Mouse (Mus musculus) bone marrow macrophage, adult 2 months (primary cell): ENCODE data around the gene Hist1h3g.

Source experiments
- CTCF ChIP-seq: IDR thresholded peaks from 2 replicates; pipeline ENCODE4 v1.5.1; 2012; ENCODE audit warnings: low read depth, mild to moderate bottlenecking, low read length, moderate library complexity
- POLR2A ChIP-seq: IDR thresholded peaks from 2 replicates; pipeline ENCODE4 v1.6.1; 2012; ENCODE audit warnings: mild to moderate bottlenecking, low read depth, low read length, borderline replicate concordance

- TF ChIP-seq POLR2A (no peak), CTCF (no peak)
Measured at GRCm38 (mm10) chr13:23571022-23571503, 35.8 kb downstream of the Hist1h3g start, which contains the start of the genes Hist1h2ae and Hist1h2bg.
